Mouse (Mus musculus) neural tube, embryonic 12.5 days (tissue): Measurements from ENCODE around the gene Pin1rt1. TPM values are rescaled to one million over a fixed set of nuclear protein-coding genes. Genes with fewer than 3 reads are reported as not detected.
A peak's percentile ranks its signal among the peaks of the same experiment; 100 is the strongest.

Experiments used
- ATAC-seq: fragments of 200-750 bp; cut with Nextera tagmentation; 2 replicates; pipeline ENCODE4 v1.8.0; 2017; ENCODE audit warnings: low read depth, mild to moderate bottlenecking, moderate TSS enrichment, moderate library complexity; ENCODE audit not compliant: low FRiP score
- H3K27ac ChIP-seq: fragments of 300-500 bp; sonication (generic); 2 replicates; pipeline ENCODE4 v1.5.1; 2016
- H3K27me3 ChIP-seq: fragments of 300-500 bp; sonication (generic); replicated peaks from 2 replicates; pipeline ENCODE4 v1.6.1; 2016; ENCODE audit warnings: mild to moderate bottlenecking
- H3K36me3 ChIP-seq: fragments of 300-500 bp; sonication (generic); 2 replicates; pipeline ENCODE4 v1.6.1; 2016; ENCODE audit warnings: mild to moderate bottlenecking
- H3K4me1 ChIP-seq: fragments of 300-500 bp; sonication (generic); 2 replicates; pipeline ENCODE4 v1.6.1; 2016
- H3K4me2 ChIP-seq: fragments of 300-500 bp; sonication (generic); replicated peaks from 2 replicates; pipeline ENCODE4 v1.6.1; 2016; ENCODE audit warnings: mild to moderate bottlenecking
- H3K4me3 ChIP-seq: fragments of 300-500 bp; sonication (generic); 2 replicates; pipeline ENCODE4 v1.5.1; 2016
- H3K9ac ChIP-seq: fragments of 300-500 bp; sonication (generic); 2 replicates; pipeline ENCODE4 v1.6.1; 2016; ENCODE audit warnings: mild to moderate bottlenecking
- H3K9me3 ChIP-seq: fragments of 300-500 bp; sonication (generic); 2 replicates; pipeline ENCODE4 v1.6.1; 2016; ENCODE audit warnings: mild to moderate bottlenecking
- WGBS: fragments of 180-500 bp; shearing (Covaris S2); methylation state at CpG from one replicate; pipeline ENCODE4 v1.1.7; 2016; 5-methylcytosine and 5-hydroxymethylcytosine counted together
- polyA plus RNA-seq: library from polyadenylated mRNA; unstranded; fragments of >200 nt; fragmentation: Nextera tagmentation; extraction: Ambion mirVana; gene quantifications from 2 replicates; pipeline ENCODE4 v1.2.1, GENCODE M21; 2016

Pin1rt1 gene
- polyA plus RNA-seq, 1 experiment from 2014 or later, result not detected

DNA sequence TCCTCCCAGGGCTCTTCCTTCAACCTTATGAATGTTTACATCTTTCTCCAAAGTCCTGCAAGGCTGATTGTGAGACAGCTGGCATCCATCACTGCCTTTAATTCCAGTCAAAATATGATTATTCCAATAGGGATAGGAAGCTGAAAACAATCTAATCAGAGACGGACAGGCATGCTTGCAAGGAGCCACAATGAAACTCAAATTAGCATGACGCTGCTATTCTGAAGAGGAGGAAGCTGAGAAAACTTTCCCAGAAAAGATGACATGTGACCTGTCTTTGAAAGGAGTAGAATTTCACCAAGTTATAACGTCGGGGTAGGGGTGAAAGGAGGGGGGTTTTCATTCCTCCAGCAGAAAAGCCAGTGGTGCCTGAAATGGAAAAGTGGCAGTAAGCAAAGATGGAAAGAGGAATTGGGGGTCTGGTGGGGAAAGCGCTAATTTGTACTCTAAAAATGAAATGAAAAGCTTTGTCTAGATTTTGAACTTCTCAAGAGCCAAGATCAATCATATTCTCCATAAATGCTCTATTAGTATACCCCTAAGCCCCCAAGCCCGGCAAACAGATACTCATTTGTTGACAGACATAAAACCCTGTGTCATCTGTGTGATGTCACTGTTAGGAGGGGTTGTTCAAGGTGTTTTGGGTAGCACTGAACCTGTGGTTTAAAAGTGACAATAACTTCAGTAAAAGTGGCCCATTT lies 5.4 kb downstream of the Pin1rt1 start:
- H3K36me3 ChIP-seq, result peaks cover 6% of the 10 kb centered on the region; the same call in 1 of the 2 replicates
- 21% methylated on average over 6 of the region's 6 CpGs for WGBS
- peak overlapping the region; percentile 65 for H3K4me2 ChIP-seq
- H3K4me3 ChIP-seq, result peak overlapping the region; percentile 84
- peaks cover 13% of the 10 kb centered on the region for H3K4me1 ChIP-seq
- H3K9ac ChIP-seq, result no peak overlapping the region; the same call in 1 of the 2 replicates
- no peaks in the 10 kb centered on the region for H3K27me3 ChIP-seq
- peak; percentile 15 for ATAC-seq
- no peaks in the 10 kb centered on the region for H3K9me3 ChIP-seq
- H3K27ac ChIP-seq, result no peak overlapping the region

DNA sequence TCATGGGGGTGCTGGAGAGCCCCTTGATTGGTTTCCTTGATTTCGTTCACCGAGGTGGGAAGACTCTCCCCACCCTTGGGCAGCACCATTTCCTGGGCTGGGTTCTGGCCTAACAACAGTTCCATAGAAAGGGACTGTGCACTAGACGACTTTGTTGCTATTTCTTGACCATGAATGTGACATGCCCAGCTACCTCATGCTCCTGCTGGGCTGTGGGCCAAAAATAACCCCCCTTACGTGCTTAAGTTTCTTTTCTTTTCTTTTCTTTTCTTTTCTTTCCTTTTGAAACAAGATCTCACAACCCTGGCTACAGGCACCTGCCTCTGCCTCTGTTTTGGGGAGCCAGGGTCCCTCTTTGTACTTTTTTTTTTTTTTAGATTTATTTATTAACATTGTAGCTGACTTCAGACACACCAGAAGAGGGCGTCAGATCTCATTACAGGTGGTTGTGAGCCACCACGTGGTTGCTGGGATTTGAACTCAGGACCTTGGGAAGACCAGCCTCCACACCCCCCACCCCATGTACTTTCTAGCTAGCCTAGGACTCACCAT lies 6.3 kb downstream of the Pin1rt1 start:
- WGBS, result 69% methylated on average over 6 of the region's 6 CpGs
- no peak for ATAC-seq
- no peak overlapping the region for H3K4me3 ChIP-seq
- no peak overlapping the region for H3K4me2 ChIP-seq
- H3K9ac ChIP-seq, result no peak overlapping the region
- peaks cover 14% of the 10 kb centered on the region for H3K36me3 ChIP-seq
- no peak overlapping the region for H3K27ac ChIP-seq
- H3K4me1 ChIP-seq, result peaks cover 13% of the 10 kb centered on the region
- no peaks in the 10 kb centered on the region for H3K9me3 ChIP-seq
- no peaks in the 10 kb centered on the region for H3K27me3 ChIP-seq

DNA sequence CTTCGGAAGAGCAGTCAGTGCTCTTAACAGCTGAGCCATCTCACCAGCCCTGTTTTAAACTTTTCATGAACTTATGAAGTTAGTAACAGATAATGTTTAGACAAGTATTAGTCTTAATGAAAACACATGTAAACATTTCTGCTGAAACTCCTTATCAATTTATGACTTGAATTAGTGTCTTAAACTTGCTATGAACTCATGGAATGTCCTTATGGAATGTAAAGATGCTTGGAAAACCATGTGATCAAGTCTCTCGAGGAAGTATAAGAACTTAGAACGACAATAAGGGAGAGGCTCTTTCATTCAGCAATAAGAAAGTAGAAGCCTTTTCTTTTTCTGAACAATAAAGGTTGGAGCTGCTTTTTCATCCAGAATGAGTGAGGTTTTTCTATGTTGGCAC lies 11.8 kb downstream of the Pin1rt1 start:
- no peaks in the 10 kb centered on the region for H3K27me3 ChIP-seq
- H3K4me2 ChIP-seq, result no peak overlapping the region
- H3K27ac ChIP-seq, result no peak overlapping the region
- no peaks in the 10 kb centered on the region for H3K4me1 ChIP-seq
- no peak for ATAC-seq
- H3K4me3 ChIP-seq, result no peak overlapping the region
- peaks cover 22% of the 10 kb centered on the region for H3K36me3 ChIP-seq
- H3K9me3 ChIP-seq, result no peaks in the 10 kb centered on the region
- H3K9ac ChIP-seq, result no peak overlapping the region
- 85% methylated on average over 3 of the region's 3 CpGs for WGBS

DNA sequence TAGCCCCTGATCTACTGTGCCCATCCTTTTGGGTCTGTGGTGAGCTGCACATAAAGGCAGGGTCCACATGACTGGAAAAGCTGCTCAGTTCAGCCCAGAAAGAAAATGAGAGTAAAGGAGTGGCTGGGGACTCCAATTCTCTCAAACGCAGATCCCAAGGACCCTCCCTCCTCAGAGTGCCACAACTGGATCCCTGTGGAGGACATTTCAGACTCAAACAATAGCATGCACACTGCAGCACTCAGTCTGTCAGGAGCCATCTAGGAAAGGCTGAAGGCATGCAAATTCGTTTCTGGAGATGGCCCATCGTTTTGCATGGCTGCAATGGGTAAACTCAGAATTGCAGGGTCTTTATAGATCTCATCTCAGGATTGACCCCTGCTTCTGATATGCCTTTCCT lies 13.0 kb downstream of the Pin1rt1 start:
- no peaks in the 10 kb centered on the region for H3K4me1 ChIP-seq
- H3K9ac ChIP-seq, result no peak overlapping the region
- no peak for ATAC-seq
- no peaks in the 10 kb centered on the region for H3K27me3 ChIP-seq
- H3K9me3 ChIP-seq, result no peaks in the 10 kb centered on the region
- H3K4me3 ChIP-seq, result no peak overlapping the region
- no peak overlapping the region for H3K4me2 ChIP-seq
- peaks cover 29% of the 10 kb centered on the region for H3K36me3 ChIP-seq
- 70% methylated on average over 3 of the region's 3 CpGs for WGBS
- H3K27ac ChIP-seq, result no peak overlapping the region

DNA sequence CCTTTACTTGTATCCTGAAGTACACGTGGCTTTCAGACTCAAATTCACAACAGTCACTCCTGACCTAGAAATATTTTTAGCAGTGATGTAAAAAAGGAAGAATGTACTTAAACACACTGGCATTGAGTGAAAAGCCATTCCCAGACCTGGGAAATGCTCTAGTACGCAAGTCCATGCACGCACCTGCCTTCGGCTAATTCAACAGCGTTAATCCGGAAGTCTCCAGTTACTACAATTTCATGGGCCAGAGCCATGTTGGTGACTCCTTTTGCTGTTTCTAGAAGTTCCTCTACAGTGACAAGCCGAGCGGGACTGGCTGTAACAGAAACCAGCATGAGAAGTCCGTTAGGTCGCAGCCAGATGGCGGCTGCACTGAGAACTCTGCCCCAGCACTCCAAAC lies 16.5 kb downstream of the Pin1rt1 start:
- WGBS, result 84% methylated on average over 11 of the region's 11 CpGs
- H3K36me3 ChIP-seq, result peaks cover 20% of the 10 kb centered on the region
- no peak overlapping the region for H3K4me3 ChIP-seq
- no peak overlapping the region for H3K9ac ChIP-seq
- H3K4me1 ChIP-seq, result no peaks in the 10 kb centered on the region
- H3K27ac ChIP-seq, result no peak overlapping the region
- no peak for ATAC-seq
- H3K9me3 ChIP-seq, result no peaks in the 10 kb centered on the region
- no peaks in the 10 kb centered on the region for H3K27me3 ChIP-seq
- H3K4me2 ChIP-seq, result no peak overlapping the region

DNA sequence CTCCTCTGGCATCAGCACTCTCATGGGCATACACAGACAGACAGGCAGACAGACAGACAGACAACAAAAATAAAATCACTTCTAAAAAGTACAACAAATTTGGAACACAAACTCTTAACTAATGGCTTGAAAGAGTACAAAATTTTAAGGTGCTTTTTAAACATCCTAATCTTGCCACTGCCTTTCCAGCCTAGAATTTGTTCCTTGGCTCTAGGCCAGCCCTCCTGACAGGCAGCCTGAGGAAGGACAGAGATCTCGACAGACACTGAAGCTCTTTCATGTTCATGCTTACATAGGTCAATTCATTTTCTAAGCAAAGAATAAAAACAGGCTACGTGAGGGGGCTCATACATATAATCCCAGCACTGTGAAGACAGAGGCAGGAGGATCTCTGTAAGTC lies 23.6 kb downstream of the Pin1rt1 start:
- no peaks in the 10 kb centered on the region for H3K27me3 ChIP-seq
- no peak overlapping the region for H3K4me3 ChIP-seq
- H3K36me3 ChIP-seq, result peaks cover 3% of the 10 kb centered on the region; the same call in 1 of the 2 replicates
- no peak overlapping the region for H3K9ac ChIP-seq
- no peak overlapping the region for H3K27ac ChIP-seq
- no peaks in the 10 kb centered on the region for H3K4me1 ChIP-seq
- H3K4me2 ChIP-seq, result no peak overlapping the region
- 78% methylated on average over 2 of the region's 2 CpGs for WGBS
- H3K9me3 ChIP-seq, result no peaks in the 10 kb centered on the region
- no peak for ATAC-seq

DNA sequence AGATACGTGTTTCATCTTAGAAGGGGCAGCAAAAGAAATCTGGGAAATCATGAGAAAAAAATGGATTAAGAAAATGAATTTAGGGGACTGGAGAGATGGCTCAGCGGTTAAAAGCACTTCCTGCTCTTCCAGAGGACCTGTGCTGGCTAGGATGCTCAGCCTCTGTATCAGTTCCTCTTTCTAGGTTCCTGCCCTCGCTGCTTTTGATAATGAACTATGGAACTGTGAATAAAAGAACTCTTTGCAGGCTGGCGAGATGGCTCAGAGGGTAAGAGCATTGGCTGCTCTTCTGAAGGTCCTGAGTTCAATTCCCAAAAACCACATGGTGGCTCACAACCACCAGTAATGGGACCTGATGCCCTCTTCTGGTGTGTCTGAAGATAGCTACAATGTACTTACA lies 25.5 kb downstream of the Pin1rt1 start:
- Histone ChIP-seq H3K4me1 (no peaks in the 10 kb centered on the region), H3K36me3 (no peaks in the 10 kb centered on the region), H3K27ac (no peak overlapping the region), H3K4me2 (no peak overlapping the region), H3K4me3 (no peak overlapping the region), H3K9ac (no peak overlapping the region), H3K27me3 (no peaks in the 10 kb centered on the region), H3K9me3 (no peaks in the 10 kb centered on the region)
- no peak for ATAC-seq
- WGBS, result 89% methylated on average over 4 of the region's 4 CpGs

DNA sequence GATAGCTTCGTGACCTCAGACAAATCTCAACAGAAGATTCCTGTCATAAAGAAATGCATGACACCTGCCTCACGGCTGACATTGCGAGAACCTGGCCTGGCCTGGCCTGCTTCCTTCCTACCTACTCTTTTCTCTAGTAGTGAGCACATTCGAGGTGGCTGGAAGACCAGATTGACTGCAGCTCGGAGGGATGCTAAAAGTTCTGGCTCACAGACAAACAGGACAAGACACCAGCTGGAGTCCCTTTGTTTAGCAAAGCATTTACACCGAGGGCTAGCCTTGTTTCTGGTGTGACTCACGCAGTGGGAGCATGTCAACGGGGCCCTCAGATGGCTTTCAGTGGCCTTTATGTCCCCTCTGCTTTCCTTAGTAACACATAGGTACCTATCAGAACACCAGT lies 27.5 kb downstream of the Pin1rt1 start:
- no peak overlapping the region for H3K4me2 ChIP-seq
- H3K4me3 ChIP-seq, result no peak overlapping the region
- peaks cover 6% of the 10 kb centered on the region for H3K36me3 ChIP-seq
- no peak overlapping the region for H3K27ac ChIP-seq
- H3K9ac ChIP-seq, result no peak overlapping the region
- H3K27me3 ChIP-seq, result no peaks in the 10 kb centered on the region
- WGBS, result 75% methylated on average over 8 of the region's 8 CpGs
- H3K4me1 ChIP-seq, result peaks cover 4% of the 10 kb centered on the region; the same call in 1 of the 2 replicates
- ATAC-seq, result no peak
- no peaks in the 10 kb centered on the region for H3K9me3 ChIP-seq

DNA sequence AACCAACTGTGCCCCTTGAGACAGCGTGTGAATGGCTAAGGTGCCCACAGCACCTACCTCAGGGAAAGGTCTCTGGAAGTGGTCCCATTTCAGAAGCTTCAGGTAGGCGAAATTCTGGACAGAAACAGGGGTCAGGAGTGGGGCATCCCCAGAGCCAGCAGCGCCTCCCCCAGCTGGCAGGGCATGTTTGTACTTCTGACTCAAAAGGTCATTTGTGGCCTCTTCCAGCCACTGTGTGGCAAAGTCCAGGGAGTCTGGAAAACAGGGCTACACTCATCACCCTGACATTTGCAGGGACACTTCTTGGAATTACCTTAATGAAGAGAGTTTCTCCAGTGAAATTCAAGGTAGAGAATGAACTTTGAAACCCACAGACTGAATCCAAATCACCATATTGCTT lies 27.9 kb downstream of the Pin1rt1 start:
- no peak overlapping the region for H3K9ac ChIP-seq
- 78% methylated on average over 3 of the region's 3 CpGs for WGBS
- peaks cover 4% of the 10 kb centered on the region; the same call in 1 of the 2 replicates for H3K4me1 ChIP-seq
- H3K4me3 ChIP-seq, result no peak overlapping the region
- H3K27ac ChIP-seq, result no peak overlapping the region
- no peaks in the 10 kb centered on the region for H3K9me3 ChIP-seq
- H3K4me2 ChIP-seq, result no peak overlapping the region
- H3K27me3 ChIP-seq, result no peaks in the 10 kb centered on the region
- peaks cover 10% of the 10 kb centered on the region for H3K36me3 ChIP-seq
- ATAC-seq, result no peak

DNA sequence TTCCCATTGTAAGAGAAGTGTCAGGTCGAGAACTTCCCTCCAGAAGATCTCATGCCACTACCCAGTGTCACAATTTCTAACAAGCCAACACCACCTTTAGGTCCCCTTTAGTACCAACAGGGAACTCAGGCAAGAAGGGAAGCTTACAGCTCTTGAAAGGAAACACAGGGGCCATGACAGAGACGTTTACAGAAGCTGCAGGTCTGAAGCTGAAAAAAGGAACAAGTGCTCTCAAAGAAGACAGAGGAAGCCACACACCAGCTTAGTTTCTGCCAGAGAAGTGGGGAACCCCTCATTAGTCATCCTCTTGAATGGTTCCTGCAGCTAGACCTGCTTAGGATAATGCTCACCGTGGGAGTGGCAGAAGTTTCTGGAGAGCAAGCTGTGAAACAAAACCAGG lies 28.9 kb downstream of the Pin1rt1 start:
- 71% methylated on average over 3 of the region's 3 CpGs for WGBS
- no peaks in the 10 kb centered on the region for H3K27me3 ChIP-seq
- peaks cover 14% of the 10 kb centered on the region for H3K36me3 ChIP-seq
- H3K27ac ChIP-seq, result no peak overlapping the region
- no peak overlapping the region for H3K9ac ChIP-seq
- H3K4me1 ChIP-seq, result peaks cover 4% of the 10 kb centered on the region; the same call in 1 of the 2 replicates
- no peak overlapping the region for H3K4me3 ChIP-seq
- H3K9me3 ChIP-seq, result no peaks in the 10 kb centered on the region
- no peak overlapping the region for H3K4me2 ChIP-seq
- ATAC-seq, result no peak

DNA sequence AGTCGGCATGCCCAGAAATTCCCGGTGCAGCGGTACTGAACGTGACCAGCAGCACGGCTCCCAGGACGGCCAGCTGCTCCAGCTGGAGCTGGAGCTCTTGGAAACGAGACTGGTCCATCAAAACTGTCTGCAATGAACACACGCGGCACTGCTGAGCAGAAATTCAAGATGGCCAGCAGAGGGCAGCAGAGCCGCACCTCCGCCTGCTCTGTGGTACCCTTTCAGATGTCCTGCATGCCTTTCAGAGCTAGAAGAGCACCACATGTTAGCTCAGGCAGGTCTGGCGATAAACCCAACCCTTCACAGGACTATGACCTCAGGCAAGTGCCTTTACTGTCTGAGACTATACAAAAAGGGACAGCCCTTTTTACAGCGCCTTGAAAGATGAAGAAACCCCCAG lies 30.8 kb downstream of the Pin1rt1 start:
- no peak overlapping the region for H3K27ac ChIP-seq
- peak; percentile 90 for ATAC-seq
- WGBS, result 9% methylated on average over 13 of the region's 13 CpGs

DNA sequence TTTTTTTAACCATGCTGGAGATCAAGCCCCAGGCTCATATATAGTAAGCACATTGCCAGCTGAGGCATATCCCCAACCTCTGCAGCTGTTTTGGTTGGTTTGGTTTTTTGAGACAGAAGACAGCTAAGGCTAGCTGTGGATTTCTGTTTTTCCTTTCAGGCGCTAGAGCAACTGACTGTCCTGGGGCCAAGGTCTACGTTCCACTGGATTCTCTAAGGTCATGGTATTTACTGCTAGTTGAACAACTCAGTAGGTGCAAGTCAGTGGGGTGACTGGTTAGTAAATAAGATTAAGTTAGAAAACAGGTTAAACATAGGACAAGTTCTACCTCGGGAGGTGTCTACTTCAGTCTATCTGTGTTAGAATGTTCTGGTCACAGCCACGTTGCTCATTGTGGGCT lies 31.4 kb downstream of the Pin1rt1 start:
- Histone ChIP-seq H3K9ac (no peak overlapping the region), H3K27ac (no peak overlapping the region), H3K9me3 (no peaks in the 10 kb centered on the region), H3K27me3 (no peaks in the 10 kb centered on the region), H3K4me2 (no peak overlapping the region), H3K4me1 (peaks cover 4% of the 10 kb centered on the region; the same call in 1 of the 2 replicates), H3K4me3 (no peak overlapping the region), H3K36me3 (peaks cover 32% of the 10 kb centered on the region)
- WGBS, result 88% methylated on average over 4 of the region's 4 CpGs
- ATAC-seq, result no peak

More for the DNA sequence above, 30.8 kb downstream of the Pin1rt1 start:
- Histone ChIP-seq H3K4me3 (no peak overlapping the region), H3K9me3 (no peaks in the 10 kb centered on the region), H3K4me2 (no peak overlapping the region), H3K27me3 (no peaks in the 10 kb centered on the region), H3K4me1 (peaks cover 4% of the 10 kb centered on the region; the same call in 1 of the 2 replicates), H3K9ac (no peak overlapping the region), H3K36me3 (peaks cover 32% of the 10 kb centered on the region)

DNA sequence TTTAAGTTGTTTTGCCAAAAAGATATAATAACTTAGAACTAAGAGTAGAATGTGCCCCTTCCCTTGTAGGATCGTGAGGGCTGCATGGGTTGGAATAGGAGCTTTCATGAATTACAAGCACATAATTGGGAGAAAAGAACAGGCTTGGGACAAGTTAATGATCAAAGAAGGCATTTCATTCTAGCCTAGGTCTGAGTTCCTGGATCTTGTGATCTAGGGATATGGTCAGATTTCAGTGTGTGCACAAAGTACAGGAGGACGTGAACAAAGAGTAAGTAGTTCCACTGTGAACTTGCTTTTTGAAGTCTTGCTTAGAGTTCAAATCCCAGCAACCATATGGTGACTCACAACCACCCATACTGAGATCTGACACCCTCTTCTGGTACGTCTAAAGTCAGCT lies 38.9 kb downstream of the Pin1rt1 start:
- 77% methylated on average over 3 of the region's 3 CpGs for whole genome bisulfite sequencing
- no peak overlapping the region for H3K27ac ChIP-seq
- no peaks in the 10 kb centered on the region for H3K9me3 ChIP-seq
- H3K36me3 ChIP-seq, result peaks cover 20% of the 10 kb centered on the region
- H3K4me3 ChIP-seq, result no peak overlapping the region
- H3K27me3 ChIP-seq, result no peaks in the 10 kb centered on the region
- no peak overlapping the region for H3K4me2 ChIP-seq
- no peak for ATAC-seq
- H3K4me1 ChIP-seq, result no peaks in the 10 kb centered on the region
- H3K9ac ChIP-seq, result no peak overlapping the region
